Mouse (Mus musculus) midbrain, embryonic 16.5 days (tissue): Measurements from ENCODE around the gene Scml4. TPM values are rescaled to one million over a fixed set of nuclear protein-coding genes. Genes with fewer than 3 reads are reported as not detected.

Experiments used
- ATAC-seq: fragments of 200-750 bp; cut with Nextera tagmentation; 2 replicates; pipeline ENCODE4 v1.8.0; 2017; ENCODE audit warnings: moderate TSS enrichment
- H3K27ac ChIP-seq: fragments of 300-500 bp; sonication (generic); 2 replicates; pipeline ENCODE4 v1.5.1; 2014; ENCODE audit warnings: mild to moderate bottlenecking, low read length, mixed read lengths
- H3K27me3 ChIP-seq: fragments of 300-500 bp; sonication (generic); 2 replicates; pipeline ENCODE4 v1.6.1; 2014; ENCODE audit warnings: low read depth, low read length, mixed read lengths; ENCODE audit not compliant: control insufficient read depth, insufficient read depth
- H3K36me3 ChIP-seq: fragments of 300-500 bp; sonication (generic); 2 replicates; pipeline ENCODE4 v1.6.1; 2014; ENCODE audit warnings: mild to moderate bottlenecking, low read length, moderate library complexity, mixed read lengths; ENCODE audit not compliant: control insufficient read depth, insufficient read depth
- H3K4me1 ChIP-seq: fragments of 300-500 bp; sonication (generic); 2 replicates; pipeline ENCODE4 v1.6.1; 2014; ENCODE audit warnings: mild to moderate bottlenecking, low read length, mixed read lengths; ENCODE audit not compliant: control insufficient read depth, insufficient read depth
- H3K4me2 ChIP-seq: fragments of 300-500 bp; sonication (generic); 2 replicates; pipeline ENCODE4 v1.6.1; 2014; ENCODE audit warnings: mild to moderate bottlenecking, low read length, mixed read lengths
- H3K4me3 ChIP-seq: fragments of 300-500 bp; sonication (generic); 2 replicates; pipeline ENCODE4 v1.5.1; 2014; ENCODE audit warnings: low read depth, mild to moderate bottlenecking, low read length, moderate library complexity, mixed read lengths
- H3K9ac ChIP-seq: fragments of 300-500 bp; sonication (generic); 2 replicates; pipeline ENCODE4 v1.6.1; 2014; ENCODE audit warnings: low read depth, low read length, mixed read lengths
- H3K9me3 ChIP-seq: fragments of 300-500 bp; sonication (generic); replicated peaks from 2 replicates; pipeline ENCODE4 v1.6.1; 2014; ENCODE audit warnings: mild to moderate bottlenecking, low read length, mixed read lengths; ENCODE audit not compliant: control insufficient read depth, poor library complexity, severe bottlenecking
- WGBS: fragments of 180-500 bp; shearing (Covaris S2); extraction: QIAGEN DNeasy Blood & Tissue Kit; methylation state at CpG from one replicate; pipeline ENCODE4 v1.1.7; 2014; 5-methylcytosine and 5-hydroxymethylcytosine counted together
- polyA plus RNA-seq: library from polyadenylated mRNA; unstranded; fragments of >200 nt; fragmentation: Nextera tagmentation; extraction: Ambion mirVana; gene quantifications from 2 replicates; pipeline ENCODE4 v1.2.1, GENCODE M21; 2015

The Scml4 gene
- polyA plus RNA-seq, 1 experiment from 2014 or later, result 19.5 TPM

GRCm38 (mm10) chr10:43005677-43006076 lies 145.5 kb downstream of the Scml4 start:
- Histone ChIP-seq H3K4me2 (no peak overlapping the region), H3K4me3 (no peak overlapping the region), H3K36me3 (peaks cover 4% of the 10 kb centered on the region; the same call in 1 of the 2 replicates), H3K27me3 (no peaks in the 10 kb centered on the region), H3K27ac (no peak overlapping the region), H3K9ac (no peak overlapping the region), H3K9me3 (no peaks in the 10 kb centered on the region), H3K4me1 (peaks cover 4% of the 10 kb centered on the region)
- 82% methylated on average over 7 of the region's 7 CpGs for WGBS
- no peak for ATAC-seq

- Histone ChIP-seq H3K9me3 (no peaks in the 10 kb centered on the region), H3K4me2 (no peak overlapping the region), H3K36me3 (peaks cover 4% of the 10 kb centered on the region; the same call in 1 of the 2 replicates), H3K27ac (no peak overlapping the region), H3K9ac (no peak overlapping the region), H3K4me1 (peaks cover 4% of the 10 kb centered on the region), H3K27me3 (no peaks in the 10 kb centered on the region), H3K4me3 (no peak overlapping the region)
- no peak for ATAC-seq
- WGBS, result 78% methylated on average over 4 of the region's 4 CpGs
Observed at GRCm38 (mm10) chr10:43006534-43006933, 146.4 kb downstream of the Scml4 start.

GRCm38 (mm10) chr10:43008116-43008515 lies 147.9 kb downstream of the Scml4 start:
- no peak overlapping the region for H3K9ac ChIP-seq
- H3K27ac ChIP-seq, result no peak overlapping the region
- no peak for ATAC-seq
- no peak overlapping the region for H3K4me3 ChIP-seq
- no peak overlapping the region for H3K4me2 ChIP-seq
- H3K36me3 ChIP-seq, result peaks cover 4% of the 10 kb centered on the region; the same call in 1 of the 2 replicates
- no peaks in the 10 kb centered on the region for H3K27me3 ChIP-seq
- H3K9me3 ChIP-seq, result no peaks in the 10 kb centered on the region
- WGBS, result 53% methylated on average over 11 of the region's 11 CpGs
- H3K4me1 ChIP-seq, result no peaks in the 10 kb centered on the region

Other genes starting within 250 kb of the Scml4 start
- gene Sec63, start 98.9 kb upstream of the Scml4 start, polyA plus RNA-seq, result 16.3 and 19.6 TPM in 2 replicates